Mouse (Mus musculus) megakaryocyte-erythroid progenitor cell, adult 5-6 weeks (primary cell): Measurements from ENCODE around the gene Bcas3. TPM values are rescaled to one million over a fixed set of nuclear protein-coding genes. Genes with fewer than 3 reads are reported as not detected.

ENCODE experiments used
- ATAC-seq: replicated peaks from 2 replicates; pipeline ENCODE4 v1.8.0; 2016; ENCODE audit warnings: mild to moderate bottlenecking, inconsistent platforms; ENCODE audit not compliant: severe bottlenecking, poor library complexity, low FRiP score, low TSS enrichment
- total RNA-seq, 2 experiments: library from RNA; stranded (forward) in 1 of 2; stranded (reverse) in 1 of 2; fragments of 200-1000, 215-1000 nt in 1 of 2; fragments of >200 nt in 1 of 2; fragmentation: Nextera tagmentation in 1 of 2; gene quantifications; 2 replicates each; pipeline ENCODE4 v1.2.3; 2014 to 2017

Gene Bcas3
- total RNA-seq, 2 experiments from 2014 or later = 22.6 to 64.0 TPM

DNA sequence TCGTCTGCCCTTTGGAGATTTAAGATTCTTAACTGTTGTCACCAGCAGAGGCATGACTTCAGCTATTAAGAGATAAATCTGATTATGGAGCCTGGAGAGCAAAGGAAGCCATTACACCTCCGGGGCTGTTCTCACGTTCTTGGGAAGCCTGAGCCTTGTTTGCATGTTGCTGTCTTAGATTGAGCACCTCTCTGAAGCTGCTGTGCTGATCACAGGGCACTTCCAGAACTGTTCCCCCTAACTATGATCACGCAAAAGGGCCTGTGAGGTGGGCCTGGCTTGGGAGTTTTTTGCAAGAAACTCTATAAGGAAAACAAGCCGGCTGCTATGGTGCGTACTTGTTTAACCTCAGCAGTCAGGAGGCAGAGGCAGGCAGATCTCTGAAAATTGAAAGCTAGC, 335.5 kb downstream of the Bcas3 start:
- ATAC-seq = no peak

DNA sequence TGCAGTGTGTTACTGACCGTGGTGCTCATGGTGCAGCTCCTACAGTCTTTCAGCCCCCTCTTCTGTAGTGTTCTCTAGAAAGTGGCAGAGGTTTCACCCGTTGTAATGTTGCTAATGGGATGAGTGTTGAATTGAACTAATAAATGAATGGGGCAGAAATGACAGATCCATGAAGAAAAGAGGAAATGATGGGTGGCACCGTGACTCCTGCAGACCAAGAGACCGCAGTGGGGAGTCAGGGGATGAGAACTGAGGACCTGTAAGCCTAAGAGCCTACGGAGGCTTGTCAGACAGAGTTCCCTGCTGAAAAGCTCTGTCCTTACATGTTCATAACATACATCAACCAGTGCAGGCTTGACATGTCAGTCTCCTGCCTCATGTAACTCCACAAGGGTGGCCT, 336.3 kb downstream of the Bcas3 start:
- no peak for ATAC-seq

DNA sequence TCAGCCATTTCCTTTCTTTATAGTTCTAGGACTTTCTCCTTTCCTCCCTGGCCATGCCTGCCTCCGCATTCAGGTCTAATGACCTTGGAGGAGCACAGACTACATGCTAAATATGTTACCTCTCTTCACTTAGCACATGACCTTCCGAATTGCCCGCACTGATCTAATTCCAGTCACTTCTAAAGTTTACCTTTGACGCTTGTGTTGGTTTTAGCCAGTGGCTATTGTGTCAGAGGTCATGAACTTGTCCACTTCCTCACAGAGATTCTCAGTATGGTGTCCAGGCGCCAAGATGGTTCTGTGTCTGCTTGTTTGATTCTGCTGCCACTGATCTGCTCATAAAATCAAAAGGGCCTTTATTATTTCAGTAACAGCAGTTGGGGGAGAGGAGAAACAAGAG, 338.3 kb downstream of the Bcas3 start:
- ATAC-seq = no peak

DNA sequence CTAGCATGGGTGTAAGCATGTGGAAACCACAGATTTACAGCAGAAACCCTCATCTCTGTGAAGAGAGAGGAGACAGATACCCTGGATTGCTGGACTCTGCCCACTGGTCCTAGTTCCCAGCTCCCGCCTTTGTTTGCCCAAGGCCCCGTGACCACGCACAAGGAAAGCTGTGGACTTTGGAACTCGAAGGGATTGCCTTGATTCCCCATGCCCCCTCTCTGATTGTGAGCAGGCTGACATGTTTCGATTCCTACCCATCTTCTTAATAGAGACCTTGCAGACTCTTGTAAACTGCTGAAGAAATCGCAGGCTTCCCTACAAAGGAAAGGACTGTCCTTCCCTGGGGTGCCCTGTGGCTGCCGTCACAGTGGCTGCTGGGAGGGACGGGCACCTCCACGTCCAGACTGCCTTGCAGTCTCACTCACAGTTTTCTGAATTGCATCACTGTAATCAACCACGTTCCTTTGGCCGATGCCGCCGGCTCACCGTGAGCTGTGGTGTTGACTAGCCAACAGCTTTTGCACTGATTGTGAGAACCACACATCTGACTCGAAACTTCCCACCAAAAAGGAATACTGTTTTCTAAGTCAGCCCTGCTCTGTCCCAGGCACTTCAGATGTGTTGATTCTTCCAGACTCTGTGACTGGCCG, 342.8 kb downstream of the Bcas3 start:
- ATAC-seq = no peak

DNA sequence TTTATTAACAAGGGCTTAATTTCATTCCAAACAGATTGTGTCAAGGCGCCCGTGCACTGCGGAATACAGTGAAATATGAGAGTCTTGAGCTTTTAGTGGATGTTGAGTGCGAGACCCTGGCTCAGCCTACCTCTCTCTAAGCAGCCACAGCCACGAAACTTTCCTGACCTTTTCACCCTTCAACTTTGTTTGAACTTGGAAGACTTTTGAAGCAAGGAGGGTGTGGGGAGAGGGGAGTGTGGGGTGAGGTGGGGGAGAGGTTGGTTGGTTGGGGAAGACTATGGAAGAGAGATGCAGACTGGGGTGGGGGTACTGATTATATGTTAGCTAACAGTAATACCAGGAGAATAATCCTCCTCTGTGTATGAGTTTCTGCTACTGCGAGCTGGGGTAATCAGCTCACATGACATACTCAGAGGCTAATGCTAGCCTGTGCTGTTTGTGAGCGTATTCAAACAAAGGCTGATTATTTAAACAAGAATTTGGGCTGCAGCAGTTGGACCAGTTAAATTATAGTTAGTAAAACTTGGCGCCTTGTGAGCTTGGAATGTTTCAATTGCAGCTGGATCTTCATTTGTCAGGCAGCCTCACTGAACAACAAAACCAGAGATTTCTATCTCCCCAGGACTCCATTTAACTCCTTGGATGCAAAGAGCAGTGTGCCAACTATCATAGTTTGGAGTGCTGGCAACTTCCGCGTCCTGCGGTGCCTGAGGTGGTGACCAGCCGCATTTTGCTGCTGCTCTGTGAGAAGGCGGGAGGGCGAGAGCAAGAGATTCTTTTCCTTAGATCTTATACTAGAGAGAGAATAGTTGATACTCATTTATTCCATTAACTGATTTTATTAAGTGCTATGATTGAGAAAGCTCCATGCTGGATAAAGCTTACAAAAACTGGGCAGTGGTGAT, 343.8 kb downstream of the Bcas3 start:
- ATAC-seq = no peak

DNA sequence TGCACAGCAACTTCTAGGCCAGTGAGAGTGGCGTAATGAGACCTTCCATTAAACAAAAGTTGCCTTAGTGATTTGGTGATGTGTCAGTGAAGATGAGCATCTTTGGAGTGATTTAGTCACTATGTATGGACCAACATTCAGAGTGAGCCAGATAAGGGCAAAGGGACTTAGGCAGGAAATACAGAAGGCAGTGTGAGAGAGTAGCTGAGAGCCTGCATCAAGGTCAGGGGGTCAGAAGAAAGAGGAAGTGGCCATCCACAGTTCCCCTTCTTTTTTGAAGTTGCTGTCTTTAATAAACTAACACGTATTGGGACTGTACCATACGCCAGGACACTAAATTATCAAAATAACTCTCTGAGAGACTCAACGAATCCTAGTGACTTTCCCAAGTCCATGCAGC, 344.5 kb downstream of the Bcas3 start:
- no peak for ATAC-seq

DNA sequence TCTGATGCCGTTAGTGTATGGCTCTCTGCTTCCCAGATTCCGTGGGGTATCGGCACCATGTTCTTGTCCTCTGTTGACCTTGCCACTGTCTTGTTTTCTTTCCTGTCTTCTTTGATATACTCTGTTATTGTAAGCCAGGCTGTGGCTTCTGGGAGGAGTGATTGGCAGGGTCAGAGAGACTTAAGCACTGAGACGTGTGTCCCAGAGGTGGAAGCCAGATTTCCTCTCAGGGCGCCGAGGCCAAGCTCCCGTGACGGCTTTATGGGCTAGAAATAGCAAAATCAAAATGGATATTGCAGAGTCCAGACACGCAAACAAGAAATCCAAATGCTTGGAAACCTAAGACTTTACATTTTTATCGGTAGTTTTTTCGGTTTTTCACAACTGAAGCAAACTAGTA, 345.3 kb downstream of the Bcas3 start:
- ATAC-seq = no peak

DNA sequence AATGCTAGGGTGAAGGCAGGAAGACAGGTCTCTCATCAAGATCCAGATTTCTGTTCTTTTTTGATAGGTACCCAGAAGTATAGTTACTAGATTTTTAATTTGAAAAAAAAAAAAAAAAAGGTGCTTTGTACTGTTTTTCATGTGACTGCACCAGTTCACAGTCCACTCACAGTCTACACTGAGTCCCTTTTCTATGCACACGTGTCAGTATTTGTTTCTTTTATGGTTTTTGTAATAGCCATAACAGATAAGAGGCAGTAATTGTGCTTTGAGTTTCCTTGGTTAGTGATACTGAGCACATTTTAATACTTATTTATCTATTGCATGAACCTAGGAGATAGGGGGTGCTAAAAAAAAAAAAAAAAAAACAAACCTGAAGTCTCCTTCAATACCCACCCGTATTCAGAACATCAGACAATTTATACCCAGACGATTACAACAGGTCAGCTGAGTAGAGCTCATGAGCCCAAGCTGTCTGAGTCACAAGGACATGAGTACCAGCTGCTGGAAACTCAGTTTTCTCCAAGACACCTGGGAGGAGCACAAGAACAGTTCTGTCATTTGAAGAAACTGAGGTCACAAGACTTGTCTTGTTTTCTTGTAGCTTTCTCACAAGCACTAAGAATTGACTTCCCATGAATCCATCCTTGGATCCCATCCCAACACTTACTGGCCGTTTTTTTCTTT, 351.2 kb downstream of the Bcas3 start:
- ATAC-seq = no peak

DNA sequence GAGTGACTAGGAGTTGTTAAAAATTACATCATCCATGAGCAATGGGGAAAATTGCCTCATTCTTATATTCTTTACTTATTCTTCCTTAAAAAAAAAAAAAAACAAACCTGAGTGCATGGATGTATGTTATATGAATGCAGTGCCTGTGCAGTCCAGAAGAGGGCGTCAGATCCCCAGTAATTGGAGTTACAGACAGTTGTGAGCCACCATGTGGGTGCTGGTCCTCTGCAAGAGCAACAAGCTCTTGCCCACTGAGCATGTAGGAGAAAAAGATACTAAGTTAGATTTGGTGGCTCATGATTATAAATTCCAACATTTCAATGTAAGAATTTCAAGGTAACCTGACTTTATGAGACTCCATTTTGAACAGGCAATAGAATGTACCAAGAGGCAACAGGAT, 353.7 kb downstream of the Bcas3 start:
- ATAC-seq = no peak

DNA sequence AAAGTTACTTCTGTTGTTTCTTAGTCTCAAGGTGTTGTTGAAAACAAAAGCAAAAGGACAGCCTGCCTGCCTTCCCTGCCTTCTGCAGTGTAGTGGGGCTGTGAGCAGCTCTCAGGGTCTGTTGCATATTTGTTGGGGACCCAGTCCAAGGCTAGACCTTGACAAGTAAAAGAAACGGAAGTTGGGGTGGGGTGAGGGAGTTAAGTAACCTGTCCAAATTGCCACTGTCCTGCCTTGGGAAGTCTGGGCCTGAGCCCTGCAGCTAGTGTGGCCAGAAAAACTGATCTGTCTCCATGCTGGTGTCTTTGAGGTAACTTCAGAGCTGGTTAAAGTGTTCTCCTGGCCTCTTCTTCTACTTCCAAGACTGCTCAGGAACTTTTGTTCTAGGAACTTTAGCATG, 354.5 kb downstream of the Bcas3 start:
- ATAC-seq = no peak

DNA sequence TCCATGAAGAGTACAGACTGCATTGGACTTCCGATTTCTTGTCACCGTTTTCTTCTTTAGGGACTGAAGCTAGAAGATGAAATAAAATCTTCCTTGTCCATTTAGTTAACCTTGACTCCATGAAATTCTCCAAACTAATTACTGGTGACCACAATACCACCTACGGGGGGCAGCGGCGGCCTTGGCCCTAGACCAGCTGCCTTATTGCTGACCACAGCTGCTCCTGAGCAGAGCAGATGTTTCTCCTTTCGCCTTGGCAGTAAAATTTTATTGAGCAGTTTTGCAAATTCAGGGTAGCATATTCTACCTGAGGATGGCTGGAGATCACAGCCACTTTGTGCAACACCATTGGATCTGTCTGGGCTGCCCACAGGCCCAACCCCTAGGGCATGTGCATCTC, 356.2 kb downstream of the Bcas3 start:
- ATAC-seq = no peak

DNA sequence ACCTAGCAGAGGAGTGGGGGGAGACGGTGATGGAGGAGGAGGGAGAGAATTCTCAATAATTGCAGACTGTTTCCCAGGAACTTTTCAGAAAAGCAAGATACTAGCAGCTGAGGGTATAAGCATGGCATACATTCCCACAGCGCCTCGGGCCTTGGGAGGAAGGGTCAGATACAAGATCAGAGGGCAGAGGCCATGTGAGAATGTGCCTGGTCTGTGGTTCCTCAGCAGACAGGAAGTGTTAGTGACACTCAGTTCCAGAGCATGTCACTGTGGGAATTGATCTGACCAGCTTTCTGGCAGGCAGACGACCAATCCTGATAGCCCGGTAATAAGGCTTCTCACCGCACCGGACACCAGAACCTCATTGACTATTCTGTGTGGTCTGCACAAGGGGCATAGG, 357.2 kb downstream of the Bcas3 start:
- ATAC-seq = no peak

DNA sequence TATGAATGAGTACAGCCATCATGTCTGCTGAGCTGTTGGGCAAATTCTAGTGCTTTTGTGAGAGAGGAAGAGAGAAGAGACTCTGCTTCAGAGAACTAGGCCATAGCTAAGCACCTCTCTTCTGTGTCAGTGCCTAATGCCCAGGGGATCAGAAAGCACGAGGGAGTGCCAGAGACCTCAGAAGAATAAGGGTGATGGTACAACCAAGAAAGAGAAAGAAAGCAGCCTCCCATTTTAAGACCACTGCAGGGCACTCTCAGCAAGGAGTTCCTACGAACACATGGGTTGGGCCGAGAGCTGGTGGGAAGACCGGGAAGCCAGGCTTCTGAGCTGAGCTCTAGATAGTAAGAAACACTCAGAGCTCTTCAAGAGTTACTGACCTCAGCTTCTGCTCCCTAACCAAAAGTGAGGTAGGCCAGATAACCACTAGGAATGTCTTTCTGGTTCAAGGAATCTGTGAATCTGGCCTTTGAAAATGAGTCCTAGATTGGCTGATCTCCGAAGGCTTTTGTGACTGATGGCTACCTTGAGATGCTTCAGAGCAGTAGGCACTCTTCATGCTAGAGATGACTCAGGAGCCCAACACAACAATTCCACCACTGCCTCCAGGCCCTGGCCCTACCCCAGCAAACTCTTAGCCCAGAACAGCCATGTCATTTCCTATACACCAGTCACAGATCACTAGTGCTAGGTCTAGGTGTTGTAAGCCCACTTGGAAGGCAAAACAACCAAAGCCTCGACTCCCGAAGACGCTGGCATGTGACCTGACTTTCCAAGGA, 359.2 kb downstream of the Bcas3 start:
- no peak for ATAC-seq

DNA sequence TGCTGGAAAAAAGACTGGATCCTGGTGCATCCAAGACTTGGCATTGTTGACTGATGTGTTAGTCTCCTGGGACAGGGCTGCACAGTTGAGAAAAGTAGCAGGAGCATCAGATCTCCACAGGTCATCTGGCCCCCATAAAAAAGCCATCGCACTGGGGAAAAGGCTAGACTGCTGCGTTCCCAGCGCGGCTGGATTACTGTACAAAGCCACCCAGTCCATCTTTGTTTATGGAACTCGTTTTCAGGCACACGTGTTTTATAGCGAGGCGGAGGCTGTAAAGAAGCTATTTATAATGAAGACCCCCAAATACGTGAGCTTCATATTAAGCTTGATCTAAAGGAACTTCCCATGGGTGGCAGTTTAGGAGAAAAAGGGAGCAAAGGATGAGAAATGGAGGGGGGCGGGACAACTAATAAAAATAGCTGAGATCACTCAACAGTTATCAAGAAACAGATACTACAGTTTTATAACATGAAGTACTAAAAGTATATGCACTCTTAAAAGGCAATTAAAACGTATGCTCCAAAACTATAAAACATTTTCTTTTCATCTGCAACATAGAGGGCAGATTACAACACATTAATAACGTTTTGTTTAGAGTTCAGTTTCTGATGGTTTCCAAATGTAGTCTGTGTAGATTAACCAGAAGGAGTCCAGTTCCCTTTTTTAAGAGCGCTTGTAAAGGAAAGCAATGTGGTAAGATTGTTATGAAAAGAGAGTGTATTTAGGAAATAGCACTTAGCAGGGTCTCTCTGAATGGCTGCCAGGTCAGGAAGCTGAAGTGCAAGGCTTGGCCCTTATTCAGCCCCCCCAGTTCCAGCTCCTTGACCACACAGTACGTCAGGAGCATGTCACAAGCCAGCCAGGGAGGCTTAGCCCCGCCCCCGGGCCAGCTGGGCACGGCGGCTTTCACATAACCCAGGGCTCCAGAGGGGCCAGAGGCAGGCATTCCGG, 360.2 kb downstream of the Bcas3 start:
- ATAC-seq = peak; percentile 51; the same call in 1 of the 2 replicates

DNA sequence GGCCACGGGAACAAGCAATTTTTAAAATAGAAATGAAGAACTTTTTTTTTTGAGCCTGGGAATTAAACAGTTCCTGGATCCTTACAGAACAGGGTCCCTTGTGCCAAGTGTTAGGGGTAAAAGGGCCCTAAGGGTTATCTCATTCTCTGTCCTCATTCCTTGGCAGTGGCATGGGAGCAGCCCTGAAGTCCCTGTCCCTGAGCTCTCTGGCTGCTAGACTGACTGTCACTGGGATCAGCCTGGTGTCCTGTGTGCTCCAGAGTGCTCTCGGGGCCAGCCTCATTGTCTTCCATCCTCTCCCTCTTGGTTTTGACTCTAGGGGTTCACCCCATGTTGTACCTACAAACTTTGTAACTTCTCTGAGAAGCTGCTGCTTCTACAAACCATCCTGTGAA, 360.8 kb downstream of the Bcas3 start:
- no peak for ATAC-seq

DNA sequence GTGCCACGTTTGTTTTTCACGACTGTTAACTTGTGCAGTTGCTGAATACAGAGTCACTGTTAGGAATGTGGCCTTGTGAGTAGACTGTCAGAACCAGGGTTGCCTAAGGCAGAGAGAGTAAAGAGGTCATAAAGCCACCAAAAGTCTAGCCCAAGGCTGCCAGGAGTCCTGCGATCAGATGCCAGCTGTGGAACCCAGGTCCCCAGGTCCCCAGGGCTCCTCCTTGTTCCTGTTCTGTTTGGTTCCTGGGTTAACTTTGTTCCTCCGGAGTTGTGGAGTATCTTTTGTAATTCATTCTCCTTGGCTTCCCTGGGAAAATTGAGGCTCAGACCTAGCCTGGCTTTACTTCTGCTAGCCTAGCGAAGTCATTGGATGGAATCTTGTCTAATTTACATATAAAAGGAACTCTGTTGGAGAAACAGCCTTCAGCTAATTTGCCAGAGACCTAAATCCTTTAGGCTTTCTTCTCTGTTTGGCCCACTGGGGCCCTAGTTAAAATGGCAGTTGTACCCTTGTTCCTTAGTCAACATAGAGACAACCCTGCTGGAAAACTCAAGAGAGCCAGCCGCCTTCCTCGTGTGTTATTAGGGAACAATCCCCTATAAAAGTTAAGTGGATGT, 361.5 kb downstream of the Bcas3 start:
- ATAC-seq = no peak

DNA sequence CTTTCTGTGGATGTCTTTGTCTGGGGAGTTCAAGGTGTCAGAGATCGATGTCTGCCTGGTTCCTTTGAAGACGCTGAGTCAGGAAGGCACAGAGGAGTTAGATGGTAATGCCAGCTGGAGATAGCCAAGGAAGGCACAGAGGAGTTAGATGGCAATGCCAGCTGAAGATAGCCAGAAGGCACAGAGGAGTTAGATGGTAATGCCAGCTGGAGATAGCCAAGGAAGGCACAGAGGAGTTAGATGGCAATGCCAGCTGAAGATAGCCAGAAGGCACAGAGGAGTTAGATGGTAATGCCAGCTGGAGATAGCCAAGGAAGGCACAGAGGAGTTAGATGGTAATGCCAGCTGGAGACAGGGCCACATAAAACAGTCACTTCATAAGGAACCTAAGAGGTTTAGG, 363.8 kb downstream of the Bcas3 start:
- ATAC-seq = peak; percentile 92

DNA sequence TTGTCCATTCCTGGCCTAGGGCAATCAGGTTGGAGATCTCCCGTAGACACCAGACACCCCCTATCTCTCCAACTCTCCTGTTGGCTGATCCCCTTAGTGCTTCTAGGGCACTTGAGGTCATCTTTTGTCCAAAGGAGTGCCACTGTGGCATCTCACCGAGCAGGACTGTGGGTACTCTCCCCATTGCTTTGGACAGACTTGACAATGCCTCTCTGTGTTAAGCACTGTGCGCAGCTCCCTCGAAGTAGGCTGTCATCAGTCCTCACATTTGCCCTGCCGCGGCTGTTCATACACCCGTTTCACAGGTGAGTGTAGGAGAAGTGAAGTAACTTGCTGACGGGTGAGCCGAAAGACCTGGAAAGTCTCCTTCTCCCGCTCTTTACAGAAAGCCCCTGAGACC, 366.1 kb downstream of the Bcas3 start:
- ATAC-seq = no peak
